Mouse (Mus musculus) CH12.LX (cell line): ENCODE measurements around the gene Med26. TPM values are rescaled to one million over a fixed set of nuclear protein-coding genes. Genes with fewer than 3 reads are reported as not detected.

ENCODE experiments used
- DNase-seq: peaks from one replicate; pipeline ENCODE4 v3.0.0-alpha.2; 2013; ENCODE audit errors: extremely low read depth
- H3K27ac ChIP-seq: 2 replicates; pipeline ENCODE4 v1.5.1; 2012; ENCODE audit warnings: low read depth, mild to moderate bottlenecking, control low read depth, moderate library complexity; ENCODE audit not compliant: insufficient read depth
- H3K27me3 ChIP-seq: replicated peaks from 2 replicates; pipeline ENCODE3; 2012; ENCODE audit warnings: inconsistent platforms
- H3K36me3 ChIP-seq, 2 experiments: replicated peaks in 1 of 2; 2 replicates each; pipeline versions ENCODE3 to v1.6.1; 2012; ENCODE audit warnings: inconsistent platforms in 1 of 2, low read length in 1 of 2, mild to moderate bottlenecking in 1 of 2, mixed read lengths in 1 of 2, moderate library complexity in 1 of 2; ENCODE audit not compliant: control insufficient read depth in 1 of 2, insufficient read depth in 1 of 2
- H3K4me1 ChIP-seq, 2 experiments: 2 replicates each; pipeline ENCODE4 v1.6.1; 2012; ENCODE audit warnings: inconsistent platforms in 1 of 2, moderate library complexity in 1 of 2; ENCODE audit not compliant: insufficient read depth in 2 of 2, control insufficient read depth in 1 of 2
- H3K4me2 ChIP-seq: 2 replicates; pipeline ENCODE4 v1.6.1; 2012; ENCODE audit warnings: low read depth, mild to moderate bottlenecking, control low read depth; ENCODE audit not compliant: poor library complexity, insufficient read depth, severe bottlenecking
- H3K4me3 ChIP-seq, 3 experiments: fragments of 150-350 bp in 1 of 3; sonication (generic) in 1 of 3; replicated peaks in 1 of 3; 2 replicates each; pipeline versions ENCODE3 to v1.5.1; 2011 to 2012; ENCODE audit warnings: low read depth in 2 of 3, low read length in 2 of 3, mild to moderate bottlenecking in 2 of 3, moderate library complexity in 2 of 3, control low read depth in 1 of 3, improper control_type of control experiment in 1 of 3, inconsistent platforms in 1 of 3, mixed read lengths in 1 of 3; ENCODE audit not compliant: poor library complexity in 1 of 3
- H3K79me2 ChIP-seq: replicated peaks from 2 replicates; pipeline ENCODE4 v1.6.1; 2012; ENCODE audit warnings: mild to moderate bottlenecking, moderate library complexity; ENCODE audit not compliant: control insufficient read depth, poor library complexity, insufficient read depth, severe bottlenecking; ENCODE audit errors: extremely low read depth
- H3K9ac ChIP-seq: 2 replicates; pipeline ENCODE4 v1.6.1; 2012; ENCODE audit warnings: low read depth, mild to moderate bottlenecking, control low read depth, moderate library complexity; ENCODE audit not compliant: insufficient read depth
- H3K9me3 ChIP-seq: replicated peaks from 2 replicates; pipeline ENCODE3; 2012; ENCODE audit warnings: low read length, inconsistent platforms, mixed read lengths
- CHD2 ChIP-seq: IDR thresholded peaks from 2 replicates; pipeline ENCODE4 v1.6.1; 2011; ENCODE audit warnings: low read length, improper control_type of control experiment
- CTCF ChIP-seq, 2 experiments: IDR thresholded peaks in 1 of 2; conservative IDR thresholded peaks in 1 of 2; 2 replicates each; pipeline ENCODE4 v1.5.1; 2011 to 2012; ENCODE audit warnings: low read depth in 2 of 2, low read length in 2 of 2, improper control_type of control experiment in 1 of 2, inconsistent platforms in 1 of 2, mild to moderate bottlenecking in 1 of 2, moderate library complexity in 1 of 2
- ELF1 ChIP-seq: IDR thresholded peaks from 2 replicates; pipeline ENCODE4 v1.6.1; 2014; ENCODE audit warnings: low read depth, mild to moderate bottlenecking, inconsistent platforms, low read length, improper control_type of control experiment
- IRF4 ChIP-seq: IDR thresholded peaks from 2 replicates; pipeline ENCODE4 v1.6.1; 2014; ENCODE audit warnings: low read depth, mild to moderate bottlenecking, inconsistent platforms, low read length, improper control_type of control experiment
- JUND ChIP-seq: conservative IDR thresholded peaks from 2 replicates; pipeline ENCODE4 v1.6.1; 2011; ENCODE audit warnings: low read depth, low read length, improper control_type of control experiment
- KAT2A ChIP-seq: IDR thresholded peaks from 2 replicates; pipeline ENCODE4 v1.6.1; 2012; ENCODE audit warnings: low read length, improper control_type of control experiment, inconsistent platforms; ENCODE audit not compliant: insufficient replicate concordance
- MAZ ChIP-seq: IDR thresholded peaks from 2 replicates; pipeline ENCODE4 v1.6.1; 2012; ENCODE audit warnings: low read depth, mild to moderate bottlenecking, inconsistent platforms, low read length, improper control_type of control experiment, moderate library complexity
- MEF2A ChIP-seq: IDR thresholded peaks from 2 replicates; pipeline ENCODE4 v1.6.1; 2014; ENCODE audit warnings: low read depth, mild to moderate bottlenecking, inconsistent platforms, low read length, improper control_type of control experiment, borderline replicate concordance
- MXI1 ChIP-seq: IDR thresholded peaks from 2 replicates; pipeline ENCODE4 v1.6.1; 2011; ENCODE audit warnings: mild to moderate bottlenecking, low read depth, low read length, improper control_type of control experiment
- NRF1 ChIP-seq: IDR thresholded peaks from 2 replicates; pipeline ENCODE4 v1.6.1; 2014; ENCODE audit warnings: low read depth, mild to moderate bottlenecking, inconsistent platforms, low read length, improper control_type of control experiment, moderate library complexity
- PAX5 ChIP-seq: IDR thresholded peaks from 2 replicates; pipeline ENCODE4 v1.6.1; 2012; ENCODE audit warnings: low read length, inconsistent platforms, mixed read lengths
- RCOR1 ChIP-seq: conservative IDR thresholded peaks from 2 replicates; pipeline ENCODE4 v1.6.1; 2012; ENCODE audit warnings: low read depth, mild to moderate bottlenecking, inconsistent platforms, low read length, improper control_type of control experiment
- SIN3A ChIP-seq: IDR thresholded peaks from 2 replicates; pipeline ENCODE4 v1.6.1; 2012; ENCODE audit warnings: low read length, improper control_type of control experiment, inconsistent platforms
- SMC3 ChIP-seq: IDR thresholded peaks from 2 replicates; pipeline ENCODE4 v1.6.1; 2011; ENCODE audit warnings: low read depth, low read length, improper control_type of control experiment
- TBP ChIP-seq: conservative IDR thresholded peaks from 2 replicates; pipeline ENCODE4 v1.6.1; 2011; ENCODE audit warnings: low read depth, low read length, improper control_type of control experiment
- ZC3H11A ChIP-seq: IDR thresholded peaks from 2 replicates; pipeline ENCODE4 v1.6.1; 2012; ENCODE audit warnings: low read depth, mild to moderate bottlenecking, inconsistent platforms, low read length, improper control_type of control experiment
- ZKSCAN1 ChIP-seq: IDR thresholded peaks from 2 replicates; pipeline ENCODE4 v1.6.1; 2012; ENCODE audit warnings: low read depth, inconsistent platforms, low read length, improper control_type of control experiment, borderline replicate concordance
- ZMIZ1 ChIP-seq: IDR thresholded peaks from 2 replicates; pipeline ENCODE4 v1.6.1; 2012; ENCODE audit warnings: low read depth, mild to moderate bottlenecking, inconsistent platforms, low read length, improper control_type of control experiment
- dilution Hi-C: fragments of 300-500 bp; cut with MboI; formaldehyde crosslinking; loops from 2 replicates; pipeline ENCODE4 v1.14.3; 2020; ENCODE audit warnings: low sequenced_read_pairs; ENCODE audit not compliant: extremely low pct_unique_long_range_greater_than_20kb, extremely low pct_ligation_motif_present
- in situ Hi-C: fragments of 300-500 bp; cut with MboI; formaldehyde crosslinking; loops from 3 replicates; pipeline ENCODE4 v1.14.3; 2019; ENCODE audit warnings: low sequenced_read_pairs, low pct_ligation_motif_present, low pct_unique_long_range_greater_than_20kb, mixed read lengths
- polyA plus RNA-seq: library from polyadenylated mRNA; unstranded; fragments of >175 nt; gene quantifications from 2 replicates; pipeline ENCODE4 v1.2.1, GENCODE M21; 2012; ENCODE audit warnings: low read depth; ENCODE audit not compliant: insufficient read length
- total RNA-seq, 2 experiments: library from RNA; depleted of rRNA; stranded (reverse); fragments of 300-350 nt in 1 of 2; fragments of >200 nt in 1 of 2; gene quantifications; 2 replicates each; pipeline ENCODE4 v1.2.3; 2012 to 2014

Med26 gene
- total and polyA plus RNA-seq, 3 experiments, result 8.7 to 12.9 (median 9.7) TPM

DNA sequence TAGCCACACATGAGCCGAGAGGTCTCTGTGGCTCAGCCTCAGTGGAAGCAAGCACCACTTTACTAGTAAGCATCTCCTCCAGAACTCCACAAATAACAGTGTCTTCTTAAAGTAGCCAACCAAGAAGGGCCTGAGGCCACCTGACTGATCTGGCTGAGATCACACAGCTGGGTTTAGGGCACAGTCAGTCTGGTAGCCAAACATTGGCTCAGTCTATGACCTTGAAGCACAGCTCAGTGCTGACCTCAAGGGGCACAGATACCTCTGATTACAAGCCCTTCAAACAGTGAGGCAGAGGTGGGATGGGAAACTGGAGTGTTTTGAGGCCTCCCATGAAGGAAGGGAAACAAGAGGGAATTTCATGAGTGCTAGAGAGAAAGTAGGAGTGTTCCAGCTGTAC is 35.4 kb downstream of the Med26 start:
- Histone ChIP-seq H3K79me2 (peaks cover 23% of the 10 kb centered on the region), H3K9ac (no peak overlapping the region), H3K27ac (no peak overlapping the region), H3K27me3 (no peaks in the 10 kb centered on the region), H3K36me3 (peaks cover 3 to 82% of the 10 kb centered on the region in 2 experiments), H3K4me2 (no peak overlapping the region), H3K9me3 (no peaks in the 10 kb centered on the region), H3K4me3 (no peak overlapping the region)
- in situ Hi-C loops, result no loop called here
- dilution Hi-C loops, result no loop called here
- TF ChIP-seq MXI1 (no peak), ELF1 (no peak), ZC3H11A (no peak), SMC3 (no peak)
- TF ChIP-seq, all 38 proteins: peak for 0
- H3K4me1 ChIP-seq, result peaks cover 3 to 23% of the 10 kb centered on the region in 2 experiments; a peak in 3 of 4 replicates
- no peak for DNase-seq

GRCm38 (mm10) chr8:72507505-72507904 is 40.6 kb downstream of the Med26 start:
- no peak overlapping the region for H3K27ac ChIP-seq
- in situ Hi-C loops, result no loop called here
- dilution Hi-C loops, result no loop called here
- no peak for TF ChIP-seq IRF4
- TF ChIP-seq TBP, result no peak
- TF ChIP-seq MEF2A, result no peak
- TF ChIP-seq, all 38 proteins: peak for 0
- Histone ChIP-seq H3K9me3 (no peaks in the 10 kb centered on the region), H3K9ac (no peak overlapping the region), H3K4me3 (no peak overlapping the region), H3K4me2 (no peak overlapping the region), H3K4me1 (peaks cover 3 to 35% of the 10 kb centered on the region in 2 experiments; a peak in 3 of 4 replicates), H3K36me3 (peaks cover 4 to 70% of the 10 kb centered on the region in 2 experiments), H3K79me2 (peaks cover 35% of the 10 kb centered on the region), H3K27me3 (no peaks in the 10 kb centered on the region)
- DNase-seq, result no peak

DNA sequence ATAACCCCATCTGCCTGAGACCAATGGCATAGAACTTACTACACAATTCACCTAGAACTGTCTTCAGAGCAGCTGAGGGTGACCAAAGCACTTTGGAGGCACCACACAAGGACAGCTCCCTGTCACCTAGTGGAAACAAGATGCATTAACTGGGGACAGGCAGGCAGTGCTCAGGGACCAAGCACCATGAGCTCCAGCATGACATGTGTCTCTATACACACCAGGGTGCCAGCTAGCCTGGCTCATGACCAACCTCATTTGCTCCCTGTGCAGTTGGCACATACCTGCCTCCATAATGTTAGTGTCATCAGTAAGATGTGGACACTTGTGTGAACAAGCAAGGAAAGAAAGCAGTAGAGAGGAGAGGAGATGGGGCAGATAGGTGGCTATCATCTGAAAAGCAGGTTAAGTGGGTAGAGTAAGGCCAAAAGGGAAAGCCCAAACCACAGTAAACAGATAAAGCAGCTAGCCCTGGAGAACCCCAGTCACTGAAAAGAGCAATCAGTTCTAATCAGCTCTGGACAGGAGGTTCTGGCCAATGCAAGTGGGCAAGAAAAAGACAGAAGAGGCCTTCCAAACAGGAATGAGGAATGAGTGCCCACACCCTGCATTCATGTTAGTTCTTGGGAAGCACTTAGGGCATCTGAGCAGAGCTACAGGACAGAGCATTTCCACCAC is 43.3 kb downstream of the Med26 start:
- Histone ChIP-seq H3K27ac (no peak overlapping the region), H3K79me2 (peaks cover 39% of the 10 kb centered on the region), H3K27me3 (no peaks in the 10 kb centered on the region), H3K36me3 (peaks cover 6 to 78% of the 10 kb centered on the region in 2 experiments), H3K9ac (no peak overlapping the region), H3K4me1 (peaks cover 0 to 27% of the 10 kb centered on the region in 2 experiments; a peak in 2 of 4 replicates), H3K9me3 (no peaks in the 10 kb centered on the region), H3K4me2 (no peak overlapping the region), H3K4me3 (no peak overlapping the region)
- dilution Hi-C loops, result no loop called here
- DNase-seq, result no peak
- in situ Hi-C loops, result no loop called here
- no peak for TF ChIP-seq ZKSCAN1
- no peak for TF ChIP-seq ZMIZ1
- TF ChIP-seq JUND, result no peak
- no peak for TF ChIP-seq TBP
- TF ChIP-seq SMC3, result no peak
- no peak for TF ChIP-seq NRF1
- no peak for TF ChIP-seq SIN3A
- TF ChIP-seq MAZ, result no peak
- TF ChIP-seq PAX5, result no peak
- no peak for TF ChIP-seq RCOR1
- TF ChIP-seq CTCF (conservative IDR thresholded peaks at IDR 0.05 in 1 of 2, IDR thresholded peaks at IDR 0.05 in 1 of 2; ENCODE audit: low read depth in 2 of 2, low read length in 2 of 2), result no peak
- no peak for TF ChIP-seq KAT2A
- TF ChIP-seq CHD2, result no peak
